Mouse (Mus musculus) limb, embryonic 12.5 days (tissue): ENCODE data around the gene Kif13a. TPM values are rescaled to one million over a fixed set of nuclear protein-coding genes. Genes with fewer than 3 reads are reported as not detected.

Experiments
- ATAC-seq: fragments of 200-750 bp; cut with Nextera tagmentation; 2 replicates; pipeline ENCODE4 v1.8.0; 2017; ENCODE audit warnings: low read depth, moderate TSS enrichment; ENCODE audit not compliant: insufficient number of reproducible peaks, insufficient read depth, low FRiP score, low TSS enrichment
- H3K27ac ChIP-seq: fragments of 300-500 bp; sonication (generic); 2 replicates; pipeline ENCODE4 v1.5.1; 2016; ENCODE audit warnings: mild to moderate bottlenecking, moderate library complexity
- H3K27me3 ChIP-seq: fragments of 300-500 bp; sonication (generic); 2 replicates; pipeline ENCODE4 v1.6.1; 2016; ENCODE audit warnings: mild to moderate bottlenecking, moderate library complexity
- H3K36me3 ChIP-seq: fragments of 300-500 bp; sonication (generic); 2 replicates; pipeline ENCODE4 v1.6.1; 2016; ENCODE audit warnings: mild to moderate bottlenecking, moderate library complexity
- H3K4me1 ChIP-seq: fragments of 300-500 bp; sonication (generic); replicated peaks from 2 replicates; pipeline ENCODE4 v1.6.1; 2016
- H3K4me2 ChIP-seq: fragments of 300-500 bp; sonication (generic); 2 replicates; pipeline ENCODE4 v1.6.1; 2016; ENCODE audit warnings: mild to moderate bottlenecking, moderate library complexity
- H3K4me3 ChIP-seq: fragments of 300-500 bp; sonication (generic); replicated peaks from 2 replicates; pipeline ENCODE4 v1.5.1; 2016; ENCODE audit warnings: mild to moderate bottlenecking
- H3K9ac ChIP-seq: fragments of 300-500 bp; sonication (generic); replicated peaks from 2 replicates; pipeline ENCODE4 v1.6.1; 2016; ENCODE audit warnings: mild to moderate bottlenecking, moderate library complexity
- H3K9me3 ChIP-seq: fragments of 300-500 bp; sonication (generic); 2 replicates; pipeline ENCODE4 v1.6.1; 2016; ENCODE audit warnings: mild to moderate bottlenecking, moderate library complexity
- WGBS: fragments of 180-500 bp; shearing (Covaris S2); methylation state at CpG from one replicate; pipeline ENCODE4 v1.1.7; 2016; 5-methylcytosine and 5-hydroxymethylcytosine counted together
- polyA plus RNA-seq: library from polyadenylated mRNA; unstranded; fragments of >200 nt; fragmentation: Nextera tagmentation; extraction: Ambion mirVana; gene quantifications from 2 replicates; pipeline ENCODE4 v1.2.1, GENCODE M21; 2016

Gene Kif13a
- polyA plus RNA-seq, 1 experiment from 2014 or later, result 23.3 TPM

DNA sequence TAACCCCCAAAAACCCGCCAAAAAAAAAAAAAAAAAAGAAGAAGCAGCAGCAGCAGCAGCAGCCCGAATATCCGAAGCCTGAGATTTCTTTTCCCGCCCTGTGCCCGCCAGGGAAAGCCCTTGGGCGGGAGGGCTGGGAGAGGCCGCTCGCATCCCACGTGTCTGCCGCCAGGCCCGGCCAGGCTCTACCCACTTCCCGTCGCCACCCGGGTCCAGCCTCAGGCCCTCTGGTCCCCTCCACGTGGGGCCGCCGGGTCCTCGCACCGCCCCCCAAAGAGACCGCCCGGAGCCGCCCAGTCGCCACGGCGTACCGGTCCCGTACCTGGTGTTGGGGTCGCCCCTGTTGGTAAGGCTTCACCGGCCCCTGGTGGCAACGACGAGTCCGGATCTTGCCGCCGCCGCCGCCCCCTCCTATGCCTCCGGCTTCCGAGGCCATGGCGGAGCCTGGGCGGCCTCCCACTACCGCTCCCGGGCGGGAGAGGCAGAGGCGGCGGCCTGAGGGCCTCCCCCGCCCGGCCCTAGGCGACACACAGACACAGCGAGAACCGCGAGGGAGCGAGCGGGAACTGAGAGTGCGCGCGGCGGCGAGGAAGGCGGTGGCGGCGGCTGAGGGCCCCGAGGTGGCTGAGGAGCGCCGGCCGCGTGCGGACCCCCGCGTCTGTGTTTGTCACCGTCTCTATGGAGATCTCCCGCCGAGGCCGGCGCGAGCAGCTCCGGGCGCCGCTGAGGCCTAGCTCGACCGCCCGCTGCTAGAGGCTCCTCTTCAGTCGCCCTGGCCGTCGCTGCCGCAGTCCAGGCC, 202.4 kb downstream of the Kif13a start:
- under 1% methylated on average over 84 of the region's 85 CpGs for WGBS
- Histone ChIP-seq H3K4me2 (peak overlapping the region; percentile 73), H3K9me3 (no peaks in the 10 kb centered on the region), H3K9ac (peak overlapping the region; percentile 96), H3K27me3 (no peaks in the 10 kb centered on the region), H3K4me1 (peaks cover 12% of the 10 kb centered on the region), H3K36me3 (no peaks in the 10 kb centered on the region), H3K4me3 (peak overlapping the region; percentile 99), H3K27ac (peak overlapping the region; percentile 97)
- peak; percentile 81 for ATAC-seq

GRCm38 (mm10) chr13:46726288-46727037, 203.2 kb downstream of the Kif13a start:
- Histone ChIP-seq H3K27ac (peak overlapping the region; percentile 97), H3K4me1 (peaks cover 12% of the 10 kb centered on the region), H3K4me3 (peak overlapping the region; percentile 99), H3K9me3 (no peaks in the 10 kb centered on the region), H3K36me3 (no peaks in the 10 kb centered on the region), H3K4me2 (peak overlapping the region; percentile 73), H3K27me3 (no peaks in the 10 kb centered on the region), H3K9ac (peak overlapping the region; percentile 96)
- no peak for ATAC-seq
- under 1% methylated on average over 30 of the region's 30 CpGs for WGBS

GRCm38 (mm10) chr13:46725227-46725626, 204.4 kb downstream of the Kif13a start:
- Histone ChIP-seq H3K36me3 (no peaks in the 10 kb centered on the region), H3K4me1 (peaks cover 12% of the 10 kb centered on the region), H3K9ac (no peak overlapping the region), H3K27me3 (no peaks in the 10 kb centered on the region), H3K27ac (no peak overlapping the region), H3K4me3 (no peak overlapping the region), H3K4me2 (peak overlapping the region; percentile 73), H3K9me3 (no peaks in the 10 kb centered on the region)
- ATAC-seq, result no peak
- 44% methylated on average over 2 of the region's 2 CpGs for WGBS

DNA sequence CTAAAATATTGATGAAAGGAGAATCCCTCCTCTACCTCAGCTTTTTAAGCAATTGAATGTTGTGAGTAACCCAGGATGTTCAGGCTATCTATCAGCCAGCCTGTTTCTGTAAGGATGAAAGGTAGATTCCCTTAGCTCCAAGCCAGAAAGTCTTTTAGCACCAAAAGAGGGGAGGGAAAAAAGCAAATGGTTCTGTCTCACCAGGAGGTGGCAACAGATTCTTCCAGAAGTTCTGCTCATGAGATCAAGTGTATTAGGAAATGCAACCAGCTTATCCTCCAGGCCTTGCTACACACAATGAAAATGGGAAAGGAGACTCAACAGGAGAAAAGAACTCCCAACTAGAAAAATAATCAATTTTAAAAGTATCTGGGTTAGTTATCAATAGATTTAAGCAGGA, 205.3 kb downstream of the Kif13a start:
- Histone ChIP-seq H3K9ac (no peak overlapping the region), H3K9me3 (no peaks in the 10 kb centered on the region), H3K36me3 (no peaks in the 10 kb centered on the region), H3K4me1 (peaks cover 12% of the 10 kb centered on the region), H3K4me3 (no peak overlapping the region), H3K27ac (no peak overlapping the region), H3K4me2 (peak overlapping the region; percentile 73; the same call in 1 of the 2 replicates), H3K27me3 (no peaks in the 10 kb centered on the region)
- no peak for ATAC-seq

DNA sequence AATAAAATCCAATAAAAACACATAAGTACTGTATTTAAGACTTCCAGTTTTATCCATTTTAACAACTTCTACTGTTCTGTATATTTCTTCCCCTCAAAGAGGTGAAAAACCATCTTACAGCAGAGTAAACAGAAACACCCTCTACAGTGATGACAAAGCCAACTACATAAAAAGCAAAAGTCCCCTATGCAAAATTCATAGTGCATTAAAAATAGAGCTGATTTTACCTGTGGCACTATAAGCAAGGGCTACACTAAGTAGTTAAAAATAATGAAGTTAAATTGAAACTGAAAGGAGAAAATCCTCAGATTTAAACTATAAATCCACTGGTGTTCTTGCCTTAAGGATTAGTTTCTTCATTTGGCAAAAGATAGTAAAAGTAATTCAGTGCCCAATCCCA, 208.7 kb downstream of the Kif13a start:
- no peak for ATAC-seq
- Histone ChIP-seq H3K36me3 (peaks cover 11% of the 10 kb centered on the region), H3K9me3 (no peaks in the 10 kb centered on the region), H3K4me1 (peaks cover 12% of the 10 kb centered on the region), H3K27ac (no peak overlapping the region), H3K4me3 (no peak overlapping the region), H3K27me3 (no peaks in the 10 kb centered on the region), H3K9ac (no peak overlapping the region), H3K4me2 (no peak overlapping the region)

DNA sequence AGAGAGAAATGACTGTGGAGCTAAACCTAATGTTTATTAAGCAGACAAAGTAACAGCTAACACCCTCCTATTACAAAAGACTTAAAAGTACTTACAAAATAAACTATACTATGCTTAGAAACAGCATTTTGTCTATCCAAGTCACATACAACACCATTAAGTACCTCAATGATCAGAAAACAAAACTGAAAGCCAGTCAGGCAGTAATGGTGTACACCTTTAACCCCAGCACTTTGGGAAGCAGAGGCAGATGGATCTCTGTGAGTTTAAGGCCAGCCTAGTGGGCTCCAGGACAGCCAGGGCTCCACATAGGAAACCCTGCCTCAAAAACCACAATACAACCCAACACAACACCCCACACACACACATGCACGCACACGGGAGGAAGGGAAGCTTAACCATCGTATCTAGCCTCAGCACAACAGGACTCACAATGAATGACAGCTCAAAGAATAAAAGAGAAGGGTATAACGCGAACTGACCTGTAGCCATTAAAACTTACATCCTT, 210.7 kb downstream of the Kif13a start:
- Histone ChIP-seq H3K9me3 (no peaks in the 10 kb centered on the region), H3K27ac (no peak overlapping the region), H3K9ac (no peak overlapping the region), H3K27me3 (no peaks in the 10 kb centered on the region), H3K4me2 (no peak overlapping the region), H3K36me3 (peaks cover 23% of the 10 kb centered on the region), H3K4me3 (no peak overlapping the region), H3K4me1 (no peaks in the 10 kb centered on the region)
- WGBS, result 78% methylated on average over 5 of the region's 5 CpGs
- no peak for ATAC-seq

DNA sequence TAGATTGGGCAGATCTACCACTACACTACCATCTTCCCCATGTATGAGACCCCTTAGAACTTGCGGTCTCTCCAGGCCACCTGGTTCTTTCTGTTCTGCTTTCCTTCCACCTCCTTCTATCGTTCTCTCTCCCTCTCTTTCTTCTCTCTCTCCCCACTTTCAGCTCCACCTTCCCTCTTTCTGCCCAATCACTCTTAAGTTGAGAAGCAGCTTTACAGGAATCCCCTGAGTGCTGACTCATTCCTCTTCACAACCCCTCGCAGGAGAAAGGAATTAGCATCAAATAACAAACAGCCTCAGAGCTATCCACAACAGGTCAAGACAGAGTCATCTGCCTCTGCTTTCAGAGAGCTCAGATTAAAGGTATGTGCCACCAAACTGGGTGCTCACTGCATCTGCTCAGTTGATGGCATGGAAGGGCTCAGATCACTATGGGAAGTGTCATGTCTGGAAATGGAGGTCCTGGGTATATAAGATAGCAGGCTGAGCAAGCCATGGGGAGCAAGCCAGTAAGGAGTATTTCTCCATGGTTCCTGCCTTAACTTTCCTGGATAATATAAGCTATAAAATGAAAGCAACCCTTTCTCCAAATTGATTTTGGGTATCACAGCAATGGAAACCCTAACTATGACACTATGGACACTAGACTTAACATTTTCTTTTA, 213.6 kb downstream of the Kif13a start:
- ATAC-seq, result no peak
- peaks cover 46% of the 10 kb centered on the region for H3K36me3 ChIP-seq
- H3K9ac ChIP-seq, result no peak overlapping the region
- H3K27ac ChIP-seq, result no peak overlapping the region
- H3K27me3 ChIP-seq, result no peaks in the 10 kb centered on the region
- H3K9me3 ChIP-seq, result no peaks in the 10 kb centered on the region
- no peak overlapping the region for H3K4me3 ChIP-seq
- no peaks in the 10 kb centered on the region for H3K4me1 ChIP-seq
- WGBS, result 55% methylated on average over 3 of the region's 3 CpGs
- no peak overlapping the region for H3K4me2 ChIP-seq

- no peak overlapping the region for H3K27ac ChIP-seq
- 94% methylated on average over 5 of the region's 5 CpGs for WGBS
Measured at GRCm38 (mm10) chr13:46713486-46713885, 216.2 kb downstream of the Kif13a start.

DNA sequence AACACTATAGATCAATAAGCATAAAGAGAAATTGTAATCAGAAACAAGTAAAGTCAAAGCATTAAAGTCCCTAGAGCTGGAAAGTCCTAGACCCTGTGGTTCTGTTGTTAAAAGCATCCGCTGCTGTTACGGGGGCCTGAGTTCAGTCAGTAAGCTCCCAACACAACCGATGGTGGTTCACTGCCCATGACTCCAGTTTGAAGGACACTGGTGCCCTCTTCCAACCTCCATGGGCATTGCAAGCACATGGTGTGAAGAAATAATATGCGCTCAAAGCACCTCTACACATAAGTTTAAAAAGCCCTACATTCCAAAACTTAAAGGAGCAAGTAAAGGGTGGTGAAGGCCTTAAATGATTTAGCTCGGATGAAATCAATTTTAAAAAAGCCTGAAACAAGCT, 226.5 kb downstream of the Kif13a start:
- ATAC-seq, result no peak
- H3K4me1 ChIP-seq, result no peaks in the 10 kb centered on the region
- H3K4me2 ChIP-seq, result no peak overlapping the region
- H3K9me3 ChIP-seq, result no peaks in the 10 kb centered on the region
- H3K27me3 ChIP-seq, result no peaks in the 10 kb centered on the region
- H3K36me3 ChIP-seq, result peaks cover 46% of the 10 kb centered on the region
- no peak overlapping the region for H3K4me3 ChIP-seq
- H3K27ac ChIP-seq, result no peak overlapping the region
- 86% methylated on average over 5 of the region's 5 CpGs for WGBS
- H3K9ac ChIP-seq, result no peak overlapping the region

More at GRCm38 (mm10) chr13:46713486-46713885, 216.2 kb downstream of the Kif13a start:
- Histone ChIP-seq H3K4me3 (no peak overlapping the region), H3K36me3 (peaks cover 65% of the 10 kb centered on the region), H3K4me2 (no peak overlapping the region), H3K27me3 (no peaks in the 10 kb centered on the region), H3K4me1 (no peaks in the 10 kb centered on the region), H3K9ac (no peak overlapping the region), H3K9me3 (no peaks in the 10 kb centered on the region)
- no peak for ATAC-seq

DNA sequence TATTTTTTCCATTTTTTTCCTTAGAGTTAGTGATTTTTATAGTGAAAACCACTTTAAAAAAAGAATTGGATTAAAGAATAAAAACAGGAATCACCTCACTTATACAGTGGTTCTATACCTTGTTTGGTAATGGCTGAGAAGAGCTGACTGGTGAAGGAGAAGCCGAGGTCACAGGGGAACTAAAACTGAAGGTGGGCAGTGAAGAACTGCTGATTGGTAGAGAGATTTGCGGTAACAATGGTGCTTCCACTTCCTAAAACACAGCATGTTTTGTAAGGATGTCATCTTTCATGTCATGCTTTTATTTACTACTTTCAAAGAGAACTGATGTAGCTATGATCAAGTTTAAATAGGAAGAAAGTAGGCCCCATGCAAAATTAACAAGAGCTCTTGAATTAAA, 228.2 kb downstream of the Kif13a start:
- H3K4me2 ChIP-seq, result no peak overlapping the region
- WGBS, result 95% methylated on average over 2 of the region's 2 CpGs
- no peak overlapping the region for H3K4me3 ChIP-seq
- no peaks in the 10 kb centered on the region for H3K9me3 ChIP-seq
- ATAC-seq, result no peak
- peaks cover 48% of the 10 kb centered on the region for H3K36me3 ChIP-seq
- H3K9ac ChIP-seq, result no peak overlapping the region
- no peaks in the 10 kb centered on the region for H3K4me1 ChIP-seq
- no peak overlapping the region for H3K27ac ChIP-seq
- no peaks in the 10 kb centered on the region for H3K27me3 ChIP-seq

GRCm38 (mm10) chr13:46699372-46699771, 230.3 kb downstream of the Kif13a start:
- H3K9me3 ChIP-seq, result no peaks in the 10 kb centered on the region
- WGBS, result 92% methylated on average over 1 of the region's 1 CpGs
- H3K27ac ChIP-seq, result no peak overlapping the region
- H3K4me2 ChIP-seq, result no peak overlapping the region
- no peak overlapping the region for H3K9ac ChIP-seq
- ATAC-seq, result no peak
- peaks cover 57% of the 10 kb centered on the region for H3K36me3 ChIP-seq
- H3K4me3 ChIP-seq, result no peak overlapping the region
- no peaks in the 10 kb centered on the region for H3K4me1 ChIP-seq
- H3K27me3 ChIP-seq, result no peaks in the 10 kb centered on the region
